8 mouse cellular contexts compared by ENCODE assay signal in genomic region chr7:70633577-70633976, GRCm38 (mm10).
A peak's percentile ranks its signal among the peaks of the same experiment; 100 is the strongest.
DNase-seq lines count a peak whose midpoint lies in the region; ATAC-seq and TF ChIP-seq lines count a peak whose summit lies in the region.

No protein-coding gene starts in this region.

- no peak overlapping the region for H3K9ac ChIP-seq in forebrain, embryonic 12.5 days
- H3K9ac ChIP-seq in forebrain, postnatal 0 days = no peak overlapping the region
- H3K9ac ChIP-seq in embryonic facial prominence, embryonic 14.5 days (ENCODE audit: low read depth, low read length) = no peak overlapping the region
- no peak overlapping the region for H3K9ac ChIP-seq in kidney, postnatal 0 days (ENCODE audit: low read depth, low read length)
- no peak overlapping the region for H3K9ac ChIP-seq in liver, embryonic 12.5 days

- no peak overlapping the region for H3K4me3 ChIP-seq in forebrain, embryonic 12.5 days (replicated peaks)
- no peak overlapping the region for H3K4me3 ChIP-seq in forebrain, postnatal 0 days (ENCODE audit: low read depth, low read length)
- H3K4me3 ChIP-seq in embryonic facial prominence, embryonic 14.5 days (ENCODE audit: low read depth, low read length) = no peak overlapping the region
- no peak overlapping the region for H3K4me3 ChIP-seq in kidney, postnatal 0 days (replicated peaks; ENCODE audit: low read depth, low read length)
- H3K4me3 ChIP-seq in liver, embryonic 12.5 days = no peak overlapping the region

- no peaks in the 10 kb centered on the region for H3K36me3 ChIP-seq in forebrain, embryonic 12.5 days (replicated peaks)
- no peaks in the 10 kb centered on the region for H3K36me3 ChIP-seq in forebrain, postnatal 0 days (ENCODE audit: insufficient read depth)
- no peaks in the 10 kb centered on the region for H3K36me3 ChIP-seq in embryonic facial prominence, embryonic 14.5 days (ENCODE audit: control insufficient read depth, insufficient read depth, low read length)
- H3K36me3 ChIP-seq in kidney, postnatal 0 days (ENCODE audit: insufficient read depth, low read length) = no peaks in the 10 kb centered on the region
- H3K36me3 ChIP-seq in liver, embryonic 12.5 days = no peaks in the 10 kb centered on the region

- WGBS in forebrain, embryonic 12.5 days = 9% methylated on average over 11 of the region's 11 CpGs
- 10% methylated on average over 11 of the region's 11 CpGs for WGBS in forebrain, postnatal 0 days
- WGBS in embryonic facial prominence, embryonic 14.5 days = 29% methylated on average over 11 of the region's 11 CpGs
- WGBS in kidney, postnatal 0 days = 17% methylated on average over 11 of the region's 11 CpGs
- WGBS in liver, embryonic 12.5 days (ENCODE audit: insufficient replicate concordance) = 65% methylated on average over 11 of the region's 11 CpGs

- H3K27ac ChIP-seq in forebrain, embryonic 12.5 days = no peak overlapping the region
- no peak overlapping the region for H3K27ac ChIP-seq in forebrain, postnatal 0 days (ENCODE audit: low read depth, low read length)
- no peak overlapping the region for H3K27ac ChIP-seq in embryonic facial prominence, embryonic 14.5 days (replicated peaks; ENCODE audit: low read depth, low read length)
- H3K27ac ChIP-seq in kidney, postnatal 0 days = no peak overlapping the region; the same call in 1 of the 2 replicates
- no peak overlapping the region for H3K27ac ChIP-seq in liver, embryonic 12.5 days

- H3K27me3 ChIP-seq in forebrain, embryonic 12.5 days = 0 out of 2 replicates have a peak, but pooled peaks cover 14% of the 10 kb centered on the region
- no peaks in the 10 kb centered on the region for H3K27me3 ChIP-seq in forebrain, postnatal 0 days (ENCODE audit: insufficient read depth, low read length)
- H3K27me3 ChIP-seq in embryonic facial prominence, embryonic 14.5 days (replicated peaks; ENCODE audit: control insufficient read depth, insufficient read depth, low read length) = no peaks in the 10 kb centered on the region; the same call in 1 of the 2 replicates
- no peaks in the 10 kb centered on the region for H3K27me3 ChIP-seq in kidney, postnatal 0 days (ENCODE audit: insufficient read depth, low read length)
- H3K27me3 ChIP-seq in liver, embryonic 12.5 days (replicated peaks) = no peaks in the 10 kb centered on the region

- no peak for DNase-seq in forebrain, postnatal 0 days
- DNase-seq in 3134 (ENCODE audit: extremely low read depth, insufficient read length, low spot score) = peak; percentile 58
- DNase-seq in embryonic facial prominence, embryonic 14.5 days (ENCODE audit: low spot score) = peak; percentile 42
- peak; percentile 59 for DNase-seq in kidney, postnatal 0 days (ENCODE audit: low spot score)
- DNase-seq in spleen, adult 12 weeks (ENCODE audit: low spot score) = no peak
- no peak for DNase-seq in adrenal gland, postnatal 14 days

- no peak overlapping the region for H3K4me2 ChIP-seq in forebrain, embryonic 12.5 days
- H3K4me2 ChIP-seq in forebrain, postnatal 0 days (ENCODE audit: low read depth) = no peak overlapping the region
- peak overlapping the region; percentile 36 for H3K4me2 ChIP-seq in embryonic facial prominence, embryonic 14.5 days (ENCODE audit: low read depth, low read length)
- no peak overlapping the region; the same call in 1 of the 2 replicates for H3K4me2 ChIP-seq in kidney, postnatal 0 days (ENCODE audit: low read length)
- no peak overlapping the region for H3K4me2 ChIP-seq in liver, embryonic 12.5 days

- no peaks in the 10 kb centered on the region for H3K9me3 ChIP-seq in forebrain, embryonic 12.5 days
- no peaks in the 10 kb centered on the region for H3K9me3 ChIP-seq in forebrain, postnatal 0 days (ENCODE audit: low read length)
- no peaks in the 10 kb centered on the region for H3K9me3 ChIP-seq in embryonic facial prominence, embryonic 14.5 days (ENCODE audit: control insufficient read depth, low read length)
- H3K9me3 ChIP-seq in kidney, postnatal 0 days (replicated peaks; ENCODE audit: low read length) = no peaks in the 10 kb centered on the region
- H3K9me3 ChIP-seq in liver, embryonic 12.5 days (replicated peaks) = no peaks in the 10 kb centered on the region

- ATAC-seq in forebrain, embryonic 12.5 days (ENCODE audit: low FRiP score) = peak; percentile 20; the same call in 1 of the 2 replicates
- ATAC-seq in forebrain, postnatal 0 days = no peak
- ATAC-seq in embryonic facial prominence, embryonic 14.5 days (ENCODE audit: low read depth) = no peak
- ATAC-seq in kidney, postnatal 0 days (replicated peaks; ENCODE audit: low FRiP score, low read depth) = 0 out of 2 replicates have a peak, but pooled peaks have one; percentile 17
- no peak for ATAC-seq in liver, embryonic 12.5 days

- 0 out of 2 replicates have a peak, but pooled peaks cover 5% of the 10 kb centered on the region for H3K4me1 ChIP-seq in forebrain, embryonic 12.5 days
- no peaks in the 10 kb centered on the region for H3K4me1 ChIP-seq in forebrain, postnatal 0 days (ENCODE audit: insufficient read depth)
- peaks cover 10% of the 10 kb centered on the region; the same call in 1 of the 2 replicates for H3K4me1 ChIP-seq in embryonic facial prominence, embryonic 14.5 days (ENCODE audit: control insufficient read depth, insufficient read depth, low read length)
- 0 out of 2 replicates have a peak, but pooled peaks cover 12% of the 10 kb centered on the region for H3K4me1 ChIP-seq in kidney, postnatal 0 days (replicated peaks; ENCODE audit: insufficient read depth, low read length)
- H3K4me1 ChIP-seq in liver, embryonic 12.5 days = no peaks in the 10 kb centered on the region

- no peak for TF ChIP-seq CTCF in forebrain, postnatal 0 days (IDR thresholded peaks at IDR 0.05; ENCODE audit: low read depth)
- TF ChIP-seq CTCF in kidney, postnatal 0 days (IDR thresholded peaks at IDR 0.05; ENCODE audit: low read depth) = no peak

Comparison
In these comparisons a context has a peak if more than half of its experiments do, and no peak if none do; other contexts are left out.
1. ATAC-seq: peak in forebrain, embryonic 12.5 days (single experiment) and kidney, postnatal 0 days (single experiment); none in forebrain, postnatal 0 days (single experiment), embryonic facial prominence, embryonic 14.5 days (single experiment) and liver, embryonic 12.5 days (single experiment).
2. DNase-seq: peak in 3134 (single experiment), embryonic facial prominence, embryonic 14.5 days (single experiment) and kidney, postnatal 0 days (single experiment); none in forebrain, postnatal 0 days (single experiment), spleen, adult 12 weeks (single experiment) and adrenal gland, postnatal 14 days (single experiment).